Mouse (Mus musculus): Measurements from ENCODE around the gene Pbld2.
A peak's percentile ranks its signal among the peaks of the same experiment; 100 is the strongest.

Gene Pbld2

GRCm38 (mm10) chr10:63062696-63063095 lies 38.6 kb downstream of the Pbld2 start:
- DNase-seq (ENCODE audit: low spot score), result no peak

DNA sequence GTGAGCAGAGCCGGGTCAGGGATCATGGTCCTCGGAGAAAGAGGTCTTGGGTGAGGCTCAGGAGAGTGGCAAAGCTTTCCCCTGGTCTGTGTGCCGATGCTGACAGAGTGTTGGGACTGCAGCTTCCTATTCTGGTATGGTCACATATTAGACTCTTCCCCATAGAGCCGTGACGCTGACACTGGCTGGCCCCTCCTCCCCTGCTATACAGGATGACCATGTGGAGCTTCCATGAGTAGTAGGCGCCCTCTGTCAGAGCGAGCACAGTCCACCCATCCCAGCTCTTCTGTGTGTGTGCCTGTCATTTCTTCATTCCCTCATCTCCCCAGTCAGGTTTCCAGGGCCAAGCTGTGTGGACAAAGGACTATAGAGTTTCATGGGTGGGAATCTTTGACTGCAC lies 39.2 kb downstream of the Pbld2 start:
- DNase-seq (ENCODE audit: low spot score), result no peak

DNA sequence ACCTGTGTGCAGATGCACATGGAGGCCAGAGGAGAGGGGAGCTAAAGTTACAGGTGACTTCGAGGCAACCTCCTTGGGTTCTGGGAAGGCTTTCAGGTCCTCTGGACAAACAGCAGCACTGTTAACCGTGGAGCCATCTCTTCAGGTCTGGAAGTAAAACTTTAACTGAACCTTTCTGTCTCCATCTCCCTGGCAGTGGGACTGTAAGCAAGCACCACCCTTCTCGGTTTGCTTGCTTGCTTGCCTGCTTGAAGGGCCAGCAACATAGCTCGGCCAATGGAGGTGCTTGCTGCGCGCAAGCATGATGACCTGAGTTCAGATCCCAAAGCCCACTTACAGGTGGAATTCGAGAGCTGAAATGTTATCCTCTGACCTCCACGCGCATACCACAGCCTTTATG lies 40.4 kb downstream of the Pbld2 start:
- DNase-seq (ENCODE audit: low spot score), result no peak

GRCm38 (mm10) chr10:63065561-63065960 lies 41.4 kb downstream of the Pbld2 start:
- DNase-seq (ENCODE audit: low spot score), result no peak

DNA sequence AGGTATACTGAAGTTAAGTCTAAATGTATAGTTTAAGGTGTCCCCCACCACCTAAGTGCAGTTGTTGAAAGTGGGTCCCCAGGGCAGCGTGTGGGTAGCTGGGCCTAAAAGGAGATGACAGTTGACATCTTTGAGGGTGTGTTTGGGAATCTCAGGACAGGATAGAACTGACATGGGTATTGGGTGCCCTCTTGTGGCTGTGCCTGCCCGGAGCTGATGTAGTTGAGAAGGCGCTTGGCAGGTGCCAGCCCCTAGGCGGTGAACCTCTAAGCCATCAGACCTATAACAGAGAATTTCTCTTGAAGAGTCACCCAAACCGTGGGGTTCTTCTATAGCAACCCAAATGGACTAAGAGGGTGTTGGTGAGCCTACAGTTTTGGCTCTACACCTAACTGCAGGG lies 41.9 kb downstream of the Pbld2 start:
- DNase-seq (ENCODE audit: low spot score), result peak; percentile 67

DNA sequence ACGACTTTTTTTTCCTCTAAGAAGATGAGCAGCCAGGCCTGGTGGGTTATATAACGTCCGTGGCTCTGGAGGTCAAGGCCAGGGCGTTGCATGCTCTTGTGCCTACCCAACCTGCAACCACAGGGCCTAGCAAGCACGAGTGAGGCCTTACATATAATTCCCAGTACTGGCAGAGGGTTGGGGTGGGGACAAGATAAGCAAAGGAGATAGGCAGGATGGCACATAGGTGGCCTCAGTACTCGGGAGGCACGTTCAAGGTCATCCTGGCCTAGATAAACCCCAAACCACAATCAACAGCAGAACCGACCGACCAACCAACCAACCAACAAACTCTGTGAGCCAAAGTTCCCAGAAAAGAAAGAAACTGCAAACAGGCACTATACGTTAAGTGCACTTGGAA lies 62.2 kb downstream of the Pbld2 start:
- DNase-seq (ENCODE audit: low spot score), result no peak

GRCm38 (mm10) chr10:63089103-63089757 lies 65.1 kb downstream of the Pbld2 start:
- no peak for DNase-seq (ENCODE audit: low spot score)

DNA sequence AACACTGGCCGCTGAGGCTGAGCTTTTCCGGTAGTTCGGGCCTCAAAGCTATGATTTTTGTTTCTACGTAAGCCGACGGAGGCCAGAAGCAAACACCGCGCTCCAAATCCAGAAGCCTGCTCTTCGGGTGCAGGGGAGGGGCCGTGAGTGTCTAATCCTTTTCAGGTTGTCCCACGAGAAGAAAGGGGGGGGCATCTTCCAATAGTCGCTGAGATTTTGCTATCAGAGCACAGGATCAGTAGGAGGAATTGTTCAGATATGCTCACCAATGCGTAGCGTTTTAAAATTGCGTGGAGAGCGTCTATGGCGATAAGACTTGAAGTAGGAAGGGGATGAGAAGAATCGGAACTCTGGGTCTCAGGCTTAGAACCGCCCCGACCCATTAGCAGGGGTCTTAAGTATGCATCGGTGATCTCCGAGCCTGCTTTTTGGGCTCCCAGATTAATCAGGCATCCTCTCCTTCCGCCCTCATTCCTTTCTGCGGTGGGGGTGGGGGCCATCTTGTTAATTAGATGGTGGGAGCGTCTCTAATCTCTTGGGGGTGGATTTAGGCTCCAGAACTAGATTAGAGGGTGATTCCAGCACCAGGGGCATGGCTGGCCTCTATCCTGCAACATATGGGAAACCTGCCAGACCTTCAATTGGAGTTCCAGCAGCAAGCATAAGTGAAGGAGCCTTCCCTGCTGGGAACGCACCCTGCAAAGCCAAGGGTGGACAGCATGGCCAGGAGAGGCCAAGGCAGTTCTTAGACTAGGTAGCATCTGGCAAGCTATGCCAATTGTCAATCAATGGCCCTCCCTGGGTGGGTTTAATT lies 65.8 kb downstream of the Pbld2 start:
- no peak for DNase-seq (ENCODE audit: low spot score)

GRCm38 (mm10) chr10:63091915-63092314 lies 67.8 kb downstream of the Pbld2 start:
- DNase-seq (ENCODE audit: low spot score), result no peak

GRCm38 (mm10) chr10:63092616-63093550 lies 68.8 kb downstream of the Pbld2 start:
- no peak for DNase-seq (ENCODE audit: low spot score)

- DNase-seq (ENCODE audit: low spot score), result no peak
Measured at GRCm38 (mm10) chr10:63096757-63097156, 72.6 kb downstream of the Pbld2 start.

DNA sequence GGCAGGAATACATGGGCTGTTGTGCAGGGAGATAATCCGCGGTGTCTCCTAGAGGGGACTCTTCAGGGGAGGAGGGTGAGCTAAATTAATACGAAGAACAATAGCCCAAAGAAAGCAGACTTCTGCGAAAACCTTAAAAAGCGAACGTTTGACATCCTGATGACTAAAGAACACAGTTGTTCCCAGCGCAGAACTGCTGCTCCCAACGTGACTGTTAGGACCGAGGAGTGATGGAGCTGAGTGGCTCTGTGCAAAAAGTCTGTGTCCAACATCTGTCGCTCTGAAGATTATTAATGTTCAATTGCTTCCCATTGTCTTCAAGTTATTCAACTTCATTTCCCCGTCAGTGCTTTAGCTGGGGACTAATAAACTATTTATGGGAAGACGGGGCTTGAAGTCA lies 74.1 kb downstream of the Pbld2 start:
- DNase-seq (ENCODE audit: low spot score), result no peak

DNA sequence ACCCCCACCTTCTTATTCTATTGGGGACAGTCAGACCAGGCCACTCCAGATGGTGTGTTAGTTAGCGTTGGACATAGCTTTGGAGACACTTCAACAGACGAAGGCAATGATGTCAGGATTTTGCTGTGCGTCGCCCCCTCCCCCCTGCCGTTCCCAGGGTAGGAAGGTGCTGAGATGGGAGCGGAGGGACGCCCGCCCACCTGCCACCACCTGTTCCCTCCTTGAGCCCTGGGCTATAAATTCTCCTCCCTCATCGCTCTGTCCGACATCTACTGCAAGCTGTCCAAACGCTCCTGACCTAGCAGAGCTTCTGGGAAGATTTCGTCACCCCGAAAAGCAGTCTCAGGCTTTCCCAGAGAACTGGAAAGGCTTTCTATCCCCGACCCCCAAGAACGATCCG lies 75.4 kb downstream of the Pbld2 start, which contains the start of gene Atoh7:
Atoh7 (plus strand) TSS at position 131 of the 400 bp plus-strand sequence.
- no peak for DNase-seq (ENCODE audit: low spot score)

DNA sequence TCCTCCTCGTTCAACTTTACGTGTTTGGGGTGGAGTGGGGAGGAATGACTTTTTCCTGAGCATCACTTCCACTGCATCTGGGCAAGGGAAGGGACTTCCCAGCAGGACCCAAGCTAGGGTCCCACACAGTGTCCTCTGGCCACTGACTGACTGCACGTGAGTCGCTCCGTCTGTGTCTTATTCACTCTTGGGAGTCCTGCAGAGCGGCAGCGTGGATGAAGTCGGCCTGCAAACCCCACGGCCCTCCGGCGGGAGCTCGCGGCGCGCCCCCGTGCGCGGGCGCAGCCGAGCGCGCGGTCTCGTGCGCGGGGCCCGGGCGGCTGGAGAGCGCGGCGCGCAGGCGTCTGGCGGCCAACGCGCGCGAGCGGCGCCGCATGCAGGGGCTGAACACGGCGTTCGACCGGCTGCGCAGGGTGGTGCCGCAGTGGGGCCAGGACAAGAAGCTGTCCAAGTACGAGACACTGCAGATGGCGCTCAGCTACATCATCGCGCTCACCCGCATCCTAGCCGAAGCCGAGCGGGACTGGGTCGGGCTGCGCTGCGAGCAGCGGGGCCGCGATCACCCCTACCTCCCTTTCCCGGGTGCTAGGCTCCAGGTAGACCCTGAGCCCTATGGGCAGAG lies 75.9 kb downstream of the Pbld2 start:
- peak; percentile 27 for DNase-seq (ENCODE audit: low spot score)

GRCm38 (mm10) chr10:63100657-63101056 lies 76.5 kb downstream of the Pbld2 start:
- DNase-seq (ENCODE audit: low spot score), result no peak

Data from urinary bladder, postnatal 25 days (tissue).